Mouse (Mus musculus) ovary, adult 18-20 months (tissue): ENCODE results near the gene Tns1.

Experiments used
- DNase-seq: peaks from one replicate; pipeline ENCODE4 v3.0.0; 2022; ENCODE audit warnings: low spot score, mixed read lengths

Tns1 gene

DNA sequence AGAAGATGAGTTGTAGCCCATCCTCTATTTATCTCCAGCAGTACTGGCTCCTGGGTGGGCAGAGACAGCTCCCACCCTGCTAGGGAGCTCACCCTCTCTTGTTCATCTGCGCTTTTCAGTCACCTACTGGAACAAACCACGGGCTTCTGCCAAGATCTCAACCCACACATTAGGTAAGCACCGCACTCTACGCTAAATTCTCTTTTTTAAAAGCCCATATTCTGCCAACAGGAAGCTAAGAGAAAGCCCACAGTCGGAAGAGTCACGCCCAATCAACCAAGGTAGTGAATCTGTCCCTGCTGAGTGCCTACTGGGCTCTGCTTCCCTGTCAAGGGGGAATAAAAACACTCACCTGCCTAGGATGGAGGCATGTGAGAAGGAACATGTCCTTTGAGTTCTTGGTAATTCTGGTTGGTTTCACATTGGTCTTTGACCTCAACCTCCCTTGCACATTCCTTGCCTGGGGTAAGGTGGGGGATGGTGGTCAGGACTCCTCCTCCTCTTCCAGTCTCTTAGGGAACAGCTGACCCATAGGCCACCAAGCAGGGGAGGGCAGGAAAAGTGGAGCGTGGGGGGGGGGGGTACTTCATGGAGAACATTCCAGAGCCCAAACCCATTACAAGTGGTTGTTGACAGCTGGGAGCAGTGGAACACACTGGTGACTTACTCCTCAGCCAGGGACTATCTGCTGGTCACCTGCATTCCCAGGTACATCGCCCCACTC, 193.7 kb downstream of the Tns1 start:
- DNase-seq: no peak

DNA sequence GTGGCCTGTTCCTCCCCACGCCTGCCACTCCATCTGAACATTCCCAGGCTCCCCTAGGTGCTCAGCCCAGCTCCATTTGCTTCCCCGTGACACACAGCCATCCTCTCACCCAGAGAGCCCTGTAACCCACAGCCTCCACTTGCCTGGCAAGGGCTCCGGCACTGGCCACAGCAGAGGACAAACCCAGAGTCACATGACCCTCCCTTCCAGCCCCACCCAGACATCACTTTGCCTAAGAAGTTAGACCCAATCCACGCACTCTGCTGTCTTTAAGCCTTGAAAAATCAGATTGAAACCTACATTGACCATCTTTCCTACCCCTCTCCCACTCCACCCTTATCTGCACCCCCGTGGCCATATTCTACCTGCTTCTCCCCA, 194.3 kb downstream of the Tns1 start:
- no peak for DNase-seq

DNA sequence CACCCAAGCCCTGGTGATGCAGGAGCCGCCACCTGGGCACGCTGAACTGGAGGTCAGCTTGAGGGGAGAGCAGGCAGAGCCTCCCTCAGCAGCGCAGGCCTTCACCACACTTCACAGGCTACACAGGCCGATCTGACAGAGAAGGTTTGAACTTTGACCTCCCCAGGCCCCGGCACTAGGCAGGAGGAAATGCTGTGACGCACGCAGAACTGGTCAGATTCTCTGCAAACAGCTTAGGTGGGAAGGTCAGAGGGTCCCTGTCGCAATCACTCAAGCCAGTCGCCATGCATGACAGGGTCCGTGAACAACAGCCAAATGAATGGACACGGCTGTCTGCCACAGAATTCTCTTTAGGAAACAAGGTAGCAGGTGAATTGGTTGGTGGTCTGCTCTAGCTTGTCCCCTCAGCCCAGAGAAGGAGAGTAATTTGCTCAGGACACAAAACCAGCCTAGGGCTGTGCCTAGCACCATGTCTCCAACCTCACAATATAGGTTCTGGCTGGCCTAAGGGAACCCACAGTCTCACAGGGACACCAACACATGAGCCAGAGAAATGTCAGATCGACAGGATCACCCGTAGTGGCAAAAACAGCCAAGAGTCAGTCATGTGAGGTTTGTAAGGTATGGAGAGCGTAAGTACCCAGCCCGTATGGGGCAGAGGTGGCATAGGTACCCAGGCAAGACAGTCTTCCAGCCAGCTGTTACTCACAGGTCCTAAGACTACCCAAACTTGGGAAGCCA, 194.9 kb downstream of the Tns1 start:
- no peak for DNase-seq

- no peak for DNase-seq
These were observed 195.9 kb downstream of the Tns1 start for GRCm38 (mm10) chr1:73928385-73928784.

GRCm38 (mm10) chr1:73927819-73928218, 196.4 kb downstream of the Tns1 start:
- no peak for DNase-seq

DNA sequence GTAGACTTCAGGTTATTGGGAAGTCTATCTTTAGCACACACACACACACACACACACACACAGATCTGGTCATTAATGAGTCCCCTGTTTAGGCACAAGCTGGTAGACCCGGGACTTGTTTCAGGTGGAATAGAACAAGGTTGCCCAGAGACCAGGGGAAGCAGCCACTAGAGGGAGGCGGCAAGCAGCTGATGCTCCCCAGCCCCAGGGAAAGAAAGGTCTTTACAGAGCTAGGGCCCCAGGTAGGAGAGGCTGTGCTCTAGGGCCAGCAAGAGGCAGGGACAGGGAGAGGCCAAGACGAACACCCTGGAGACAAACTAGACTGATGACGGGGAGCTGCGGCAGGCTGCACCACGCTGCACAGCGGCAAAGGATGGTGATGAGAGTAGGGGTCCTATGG, 198.0 kb downstream of the Tns1 start:
- no peak for DNase-seq

DNA sequence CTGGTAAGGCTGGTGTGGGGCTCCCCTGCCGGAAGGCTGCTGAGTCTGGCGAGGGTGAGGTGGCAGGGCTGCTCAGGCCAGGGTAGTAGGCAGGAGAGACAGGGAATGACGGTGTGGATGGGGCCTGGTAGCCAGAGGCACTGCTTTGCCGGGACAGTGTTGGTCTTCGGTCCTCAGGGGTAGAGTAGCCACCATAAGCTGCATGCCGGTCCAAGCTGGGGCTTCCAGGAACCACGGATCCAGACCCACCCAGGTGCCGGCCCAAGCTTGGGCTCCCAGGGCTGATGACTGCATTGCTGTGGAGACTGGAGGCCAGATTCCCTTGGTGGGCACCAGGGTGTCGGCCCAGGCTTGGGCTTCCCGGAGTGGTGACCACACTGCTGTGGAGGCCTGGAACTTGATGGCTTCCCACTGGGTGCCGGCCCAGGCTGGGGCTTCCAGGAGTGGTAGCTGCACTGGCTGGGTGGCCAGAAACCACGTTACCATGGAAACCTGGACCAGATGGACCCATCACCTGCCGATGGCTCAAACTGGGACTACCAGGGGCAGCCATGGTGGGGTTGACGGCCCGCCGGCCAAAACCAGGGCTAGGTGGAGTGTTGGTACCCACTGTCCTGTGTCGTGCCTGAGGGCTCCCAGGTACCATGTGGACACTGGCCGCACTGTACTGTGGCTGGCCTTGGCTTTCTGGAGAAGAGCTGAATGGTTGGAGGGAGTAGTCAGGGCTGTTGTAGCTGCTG, 199.2 kb downstream of the Tns1 start:
- no peak for DNase-seq

GRCm38 (mm10) chr1:73924210-73924609, 200.0 kb downstream of the Tns1 start:
- no peak for DNase-seq

GRCm38 (mm10) chr1:73923185-73923584, 201.1 kb downstream of the Tns1 start:
- DNase-seq: no peak

DNA sequence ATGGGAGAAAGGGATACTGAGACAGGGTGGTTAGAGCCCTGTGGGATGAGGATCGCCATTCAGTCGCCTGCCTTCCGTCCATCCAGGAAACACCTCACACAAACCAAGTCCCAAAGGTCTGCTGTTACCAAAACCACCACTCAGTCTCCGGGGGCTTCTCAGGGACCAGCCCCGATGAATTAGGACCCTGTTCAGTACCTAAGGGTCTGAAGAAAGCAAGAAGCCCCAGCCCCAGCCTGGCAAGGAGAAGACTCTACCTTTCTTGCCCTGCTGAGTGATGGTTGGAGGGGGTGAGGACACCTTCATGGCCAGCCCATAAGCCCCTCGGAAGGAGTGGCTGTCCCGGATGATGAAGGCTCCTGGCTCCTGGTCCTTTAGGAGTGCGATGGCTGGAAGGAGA, 203.5 kb downstream of the Tns1 start:
- no peak for DNase-seq

GRCm38 (mm10) chr1:73919909-73920308, 204.3 kb downstream of the Tns1 start:
- DNase-seq: no peak

DNA sequence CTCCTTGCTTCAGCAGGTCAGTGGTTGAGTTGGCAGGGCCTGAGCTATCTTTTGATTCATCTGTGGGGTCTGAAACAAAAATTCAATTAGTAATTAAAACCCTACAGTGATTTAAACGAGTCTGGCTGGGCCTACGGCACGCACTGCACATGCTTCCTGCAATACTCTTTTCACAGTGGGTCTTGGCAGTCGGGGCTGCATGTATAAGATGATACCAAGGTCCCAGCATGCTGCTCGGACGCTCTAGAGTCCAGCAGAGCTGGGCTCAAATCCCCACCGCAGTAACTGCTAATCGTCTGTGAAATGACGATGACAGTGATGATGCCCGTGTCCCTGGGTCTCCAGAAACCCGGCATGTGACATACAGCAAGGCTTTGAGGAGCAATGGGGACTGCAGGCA, 206.2 kb downstream of the Tns1 start:
- no peak for DNase-seq

DNA sequence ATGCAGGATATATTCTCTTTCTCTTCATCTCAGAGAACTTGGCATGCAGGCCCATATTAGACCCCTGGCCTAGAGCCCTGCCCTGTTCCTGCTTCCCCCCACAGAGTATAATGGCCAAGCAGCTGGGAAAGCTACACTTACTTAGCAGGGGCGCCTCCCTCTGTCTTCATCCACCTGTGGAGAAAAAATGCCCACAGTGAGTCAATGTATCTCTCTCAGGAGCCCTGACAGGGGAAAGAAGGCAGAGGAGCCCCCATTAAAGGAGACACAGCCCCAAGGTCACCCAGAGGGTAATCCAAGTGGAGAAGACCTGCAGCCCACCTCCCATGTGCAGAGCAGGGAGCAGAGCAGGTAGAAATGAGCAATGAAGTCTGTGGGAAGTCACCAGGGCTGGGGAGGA, 208.0 kb downstream of the Tns1 start:
- DNase-seq: no peak

GRCm38 (mm10) chr1:73915218-73916070, 208.8 kb downstream of the Tns1 start:
- no peak for DNase-seq

DNA sequence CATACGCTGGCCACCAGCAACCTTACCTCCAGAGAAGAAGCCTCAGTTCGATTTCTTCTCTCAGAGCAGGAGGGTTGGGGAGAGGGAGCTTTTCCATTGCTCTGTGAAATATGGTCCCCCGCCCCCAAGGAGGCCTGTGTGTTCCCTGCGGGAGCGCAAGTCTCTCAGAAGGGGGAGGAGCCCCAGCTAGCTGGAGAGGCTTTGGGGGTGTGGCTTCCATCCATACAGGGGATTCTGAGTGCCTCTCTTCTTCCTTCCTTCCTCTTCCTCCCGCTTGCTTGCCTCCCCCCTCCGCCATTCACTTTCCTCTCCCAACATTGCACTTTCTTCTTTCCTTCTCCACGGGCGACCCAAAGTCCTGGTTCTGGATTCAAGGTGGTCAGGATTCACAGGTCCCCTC, 210.2 kb downstream of the Tns1 start:
- no peak for DNase-seq

DNA sequence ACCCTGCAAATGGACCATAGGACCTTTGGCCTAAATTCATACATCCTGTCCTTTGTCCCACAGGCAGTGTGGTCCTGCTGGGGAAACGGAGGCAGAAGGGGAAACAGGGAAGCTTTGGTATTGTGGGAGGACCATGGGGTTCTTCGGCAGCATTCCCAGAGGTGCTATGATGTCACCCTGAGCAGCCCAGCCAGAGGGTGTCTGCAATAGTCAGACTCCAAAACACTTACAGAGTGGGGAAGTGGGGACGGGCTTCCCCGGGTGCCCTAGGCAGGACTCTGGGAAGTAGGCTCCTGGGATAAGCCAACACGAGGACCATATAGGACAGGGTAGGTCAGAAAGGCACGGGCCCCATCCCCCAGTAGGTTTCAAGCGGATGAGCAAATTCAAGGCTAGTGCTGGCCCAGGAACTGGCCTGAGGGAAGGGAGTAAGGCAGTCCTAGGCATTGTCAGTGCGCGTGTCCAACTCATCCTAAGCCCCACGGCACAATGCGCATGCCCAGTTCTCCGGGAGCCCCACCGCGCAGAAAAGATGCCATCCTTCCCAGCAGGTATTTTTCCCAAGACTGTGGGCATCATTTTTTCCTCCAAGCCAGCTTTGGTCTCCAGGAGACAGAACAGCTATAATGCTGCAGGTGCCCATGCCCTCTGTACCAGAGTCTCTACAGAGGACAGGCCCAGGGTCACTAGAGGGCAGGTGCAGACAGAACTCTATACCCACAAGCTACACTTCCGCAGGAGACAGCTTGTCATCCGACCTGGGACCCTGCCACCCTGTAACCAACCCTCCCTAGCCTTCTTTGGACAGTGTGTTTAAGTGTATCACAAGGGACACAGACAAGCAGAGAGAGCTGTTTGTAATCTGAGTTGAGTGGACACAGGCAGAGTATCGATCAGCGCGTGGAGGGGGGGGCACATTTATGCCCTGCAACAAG, 210.9 kb downstream of the Tns1 start:
- no peak for DNase-seq

DNA sequence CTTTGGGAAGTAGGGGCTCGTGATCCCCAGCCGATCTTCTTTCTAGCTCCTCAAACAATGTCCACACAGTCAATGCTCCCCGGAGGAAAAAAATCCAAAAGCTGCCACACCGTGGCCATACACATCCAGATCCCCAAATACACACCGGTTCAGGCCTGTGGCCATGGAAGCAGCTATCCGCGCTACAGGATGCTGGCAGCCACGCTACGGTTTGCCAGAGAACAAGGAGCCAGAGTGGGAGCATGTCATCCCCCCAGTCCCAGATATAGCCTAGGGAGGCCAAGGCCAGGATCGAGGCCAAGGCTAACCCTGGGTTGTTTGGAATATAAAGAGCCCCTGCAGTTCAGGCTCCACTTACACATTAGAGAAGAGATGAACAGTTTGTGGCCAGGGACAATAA, 211.8 kb downstream of the Tns1 start:
- no peak for DNase-seq

DNA sequence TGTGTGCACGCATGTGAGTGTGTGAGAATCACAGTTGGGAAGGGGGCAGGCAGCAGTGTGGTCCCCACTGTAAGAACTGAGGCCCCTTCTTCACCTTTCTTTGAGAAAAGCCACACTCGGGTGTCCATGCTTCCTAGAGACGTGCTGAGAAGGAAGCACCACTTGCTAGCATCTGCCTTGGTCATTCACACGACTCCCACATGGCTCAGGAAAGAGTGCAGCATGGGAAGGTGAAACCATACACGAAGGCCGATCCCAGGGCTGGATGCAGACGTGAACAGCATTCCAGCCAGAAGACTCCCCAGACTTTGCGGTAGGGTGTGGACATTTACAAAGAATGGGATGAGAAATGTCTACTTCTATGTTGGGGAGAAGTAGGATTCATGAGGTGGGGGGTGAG, 212.3 kb downstream of the Tns1 start:
- DNase-seq: no peak

DNA sequence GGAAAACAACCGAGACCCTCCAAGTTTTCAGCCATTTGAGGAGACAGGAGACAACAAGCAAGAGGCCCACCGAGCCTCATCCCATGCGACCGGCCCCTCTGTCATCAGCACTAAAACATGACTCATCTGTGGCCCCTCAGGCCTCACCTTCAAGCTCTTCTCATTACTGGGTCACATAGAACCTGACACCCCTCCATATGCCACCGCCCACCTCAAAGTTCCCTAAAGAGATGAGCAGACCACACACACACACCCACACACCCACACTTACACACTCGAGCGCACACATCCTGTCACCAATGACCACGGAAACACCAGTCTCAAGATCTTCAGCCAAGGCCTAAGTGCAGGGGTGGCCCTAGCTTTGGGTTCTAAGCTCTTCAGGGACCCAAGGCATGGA, 213.5 kb downstream of the Tns1 start:
- DNase-seq: peak; percentile 0

GRCm38 (mm10) chr1:73910111-73910510, 214.1 kb downstream of the Tns1 start:
- DNase-seq: peak; percentile 0
